Mouse (Mus musculus): ENCODE measurements at regions not wholly inside any gene's neighbourhood (a gene's known extent, or its start where the extent isn't known, plus 50 kb on each side); places are given as distances from the start of the nearest gene placed in this dataset.

DNA sequence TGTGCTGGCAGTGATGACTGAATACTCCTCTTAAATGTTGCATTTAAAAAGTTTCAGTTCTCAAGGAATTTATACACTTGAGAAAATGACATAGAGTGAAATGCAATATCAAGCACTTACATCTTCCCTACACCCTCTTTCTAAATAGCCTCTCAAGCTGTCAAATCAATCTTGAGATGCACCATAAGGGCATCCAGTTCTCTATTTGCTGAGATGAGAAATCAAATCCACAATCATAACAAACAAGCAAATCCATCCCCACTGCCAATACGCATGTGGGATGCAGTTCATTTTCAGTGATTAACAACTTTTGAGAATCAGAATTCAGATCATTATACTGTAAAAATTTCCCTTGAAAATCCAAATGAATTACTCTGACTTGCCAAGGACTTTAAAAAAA, 62.6 kb upstream of the Ift57 start:
- Histone ChIP-seq H3K27me3 (ENCODE audit: insufficient read depth, poor library complexity, severe bottlenecking) (no peaks in the 10 kb centered on the region), H3K9me3 (no peaks in the 10 kb centered on the region), H3K4me3 (no peak overlapping the region), H3K4me1 (no peaks in the 10 kb centered on the region), H3K36me3 (no peaks in the 10 kb centered on the region), H3K27ac (no peak overlapping the region)
- 95% methylated on average over 1 of the region's 1 CpGs for WGBS
- DNase-seq (ENCODE audit: low spot score): no peak

DNA sequence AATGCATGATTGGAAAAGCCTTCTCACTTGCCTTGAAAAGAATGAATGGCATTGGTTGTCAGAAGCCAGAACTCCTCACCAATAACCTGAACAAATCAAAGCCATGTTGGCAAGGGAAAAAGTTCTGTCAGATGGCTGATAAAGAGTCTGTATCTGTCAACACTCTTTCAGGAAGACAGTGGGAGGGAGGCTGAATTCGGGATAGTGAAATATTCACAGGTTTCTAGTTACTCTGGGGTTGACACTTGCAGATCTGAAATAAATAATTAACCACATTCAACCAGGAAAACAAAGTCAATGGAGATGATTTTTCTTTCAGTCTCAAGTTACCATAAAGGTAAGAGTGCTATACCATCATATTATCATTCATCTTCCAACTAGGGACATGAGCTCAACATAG, 56.3 kb upstream of the Ift57 start:
- H3K4me1 ChIP-seq: no peaks in the 10 kb centered on the region
- H3K27ac ChIP-seq: no peak overlapping the region

DNA sequence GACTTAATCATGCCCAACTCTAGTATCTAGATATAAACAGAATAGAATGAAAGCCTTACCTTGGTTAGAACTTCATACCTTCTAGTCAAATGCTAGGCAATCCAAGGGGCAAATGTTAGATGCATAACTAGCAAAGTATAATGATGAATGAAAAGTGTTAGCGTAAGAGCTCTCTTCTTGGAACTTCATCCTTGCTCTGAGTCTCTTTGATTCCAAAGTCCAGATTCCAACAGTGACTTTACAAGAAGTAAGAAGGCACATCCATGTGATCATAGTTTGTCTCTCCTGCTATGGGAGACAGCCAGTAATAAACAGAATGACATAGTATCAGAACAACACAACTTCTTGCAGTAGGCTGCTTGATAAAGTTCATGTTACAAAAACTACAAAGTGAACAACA, 54.6 kb upstream of the Ift57 start:
- no peak overlapping the region for H3K27ac ChIP-seq
- H3K36me3 ChIP-seq: no peaks in the 10 kb centered on the region
- no peaks in the 10 kb centered on the region for H3K27me3 ChIP-seq (ENCODE audit: insufficient read depth, poor library complexity, severe bottlenecking)
- 93% methylated on average over 1 of the region's 1 CpGs for WGBS
- no peak for DNase-seq (ENCODE audit: low spot score)
- H3K4me3 ChIP-seq: no peak overlapping the region
- no peaks in the 10 kb centered on the region for H3K4me1 ChIP-seq
- no peaks in the 10 kb centered on the region for H3K9me3 ChIP-seq

More for the DNA sequence above, 56.3 kb upstream of the Ift57 start:
- WGBS: 59% methylated on average over 1 of the region's 1 CpGs
- no peak for DNase-seq (ENCODE audit: low spot score)
- no peak overlapping the region for H3K4me3 ChIP-seq
- no peaks in the 10 kb centered on the region for H3K27me3 ChIP-seq (ENCODE audit: insufficient read depth, poor library complexity, severe bottlenecking)
- no peaks in the 10 kb centered on the region for H3K36me3 ChIP-seq
- no peaks in the 10 kb centered on the region for H3K9me3 ChIP-seq

DNA sequence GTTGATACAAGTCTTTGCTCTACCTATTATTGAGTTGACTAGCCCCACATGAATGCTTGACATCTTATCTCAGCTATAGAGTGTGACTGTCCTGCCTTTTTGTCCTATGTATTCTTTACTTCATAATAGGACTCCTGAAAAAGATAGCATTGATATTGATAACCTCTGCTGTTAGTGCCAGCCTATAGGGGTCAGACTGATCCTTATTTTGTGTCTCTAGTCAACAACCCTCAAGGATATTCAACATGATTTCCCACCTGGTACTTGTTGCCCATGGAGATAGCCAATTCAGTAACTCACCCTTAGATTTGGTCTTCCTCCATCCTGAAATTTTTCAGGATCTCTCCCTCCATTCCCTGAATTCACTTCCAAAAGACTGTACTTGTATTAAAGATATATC, 52.6 kb upstream of the Ift57 start:
- no peak for DNase-seq (ENCODE audit: low spot score)
- no peaks in the 10 kb centered on the region for H3K36me3 ChIP-seq
- no peak overlapping the region for H3K27ac ChIP-seq
- no peaks in the 10 kb centered on the region for H3K27me3 ChIP-seq (ENCODE audit: insufficient read depth, poor library complexity, severe bottlenecking)
- no peak overlapping the region for H3K4me3 ChIP-seq
- H3K4me1 ChIP-seq: no peaks in the 10 kb centered on the region
- H3K9me3 ChIP-seq: no peaks in the 10 kb centered on the region

Data from heart, embryonic 10.5 days (tissue).